Mouse (Mus musculus): ENCODE results near the gene Defb7. TPM values are rescaled to one million over a fixed set of nuclear protein-coding genes. Genes with fewer than 3 reads are reported as not detected.

Defb7 gene
- polyA plus RNA-seq (2014; fragmentation: Illumina TruSeq; extraction: RNeasy Lipid Tissue Mini Kit (QIAGEN cat#74804); ENCODE audit: low replicate concordance): not detected

DNA sequence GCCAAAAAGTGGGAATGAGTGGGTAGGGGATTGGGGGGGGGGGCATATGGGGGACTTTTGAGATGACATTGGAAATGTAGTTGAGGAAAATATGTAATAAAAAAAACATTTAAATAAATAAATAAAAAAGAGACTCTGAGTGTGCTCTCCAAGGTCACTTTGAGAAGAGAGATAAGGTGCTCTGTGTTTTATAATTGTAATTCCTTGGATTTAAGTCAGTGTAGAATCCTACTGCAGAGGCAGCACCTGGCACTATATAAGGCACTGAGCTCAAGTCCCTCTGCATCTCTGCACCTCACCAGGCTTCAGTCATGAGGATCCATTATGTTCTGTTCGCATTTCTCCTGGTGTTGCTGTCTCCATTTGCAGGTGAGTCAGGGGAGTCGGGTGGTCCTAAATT lies at the start of gene Defb7:
Gene Defb7 (plus strand): TSS at position 301 of the 400 bp plus-strand sequence.

Other genes starting within 250 kb of the Defb7 start
- gene Defb5, start 247.5 kb upstream of the Defb7 start, polyA plus RNA-seq (2014; fragmentation: Illumina TruSeq; extraction: RNeasy Lipid Tissue Mini Kit (QIAGEN cat#74804); ENCODE audit: low replicate concordance): not detected
- not detected for gene Defb3, start 201.7 kb upstream of the Defb7 start, polyA plus RNA-seq (2014; fragmentation: Illumina TruSeq; extraction: RNeasy Lipid Tissue Mini Kit (QIAGEN cat#74804); ENCODE audit: low replicate concordance)
- gene Defb8, start 47.5 kb upstream of the Defb7 start, polyA plus RNA-seq (2014; fragmentation: Illumina TruSeq; extraction: RNeasy Lipid Tissue Mini Kit (QIAGEN cat#74804); ENCODE audit: low replicate concordance): not detected
- not detected for gene 4930467E23Rik, start 234.5 kb downstream of the Defb7 start, polyA plus RNA-seq (2014; fragmentation: Illumina TruSeq; extraction: RNeasy Lipid Tissue Mini Kit (QIAGEN cat#74804); ENCODE audit: low replicate concordance)

Measured in small intestine, adult 10 weeks (tissue).